Mouse (Mus musculus): ENCODE measurements around the gene Tcf7l1. TPM values are rescaled to one million over a fixed set of nuclear protein-coding genes. Genes with fewer than 3 reads are reported as not detected.

Gene Tcf7l1
- total and polyA plus RNA-seq, 3 experiments: not detected

DNA sequence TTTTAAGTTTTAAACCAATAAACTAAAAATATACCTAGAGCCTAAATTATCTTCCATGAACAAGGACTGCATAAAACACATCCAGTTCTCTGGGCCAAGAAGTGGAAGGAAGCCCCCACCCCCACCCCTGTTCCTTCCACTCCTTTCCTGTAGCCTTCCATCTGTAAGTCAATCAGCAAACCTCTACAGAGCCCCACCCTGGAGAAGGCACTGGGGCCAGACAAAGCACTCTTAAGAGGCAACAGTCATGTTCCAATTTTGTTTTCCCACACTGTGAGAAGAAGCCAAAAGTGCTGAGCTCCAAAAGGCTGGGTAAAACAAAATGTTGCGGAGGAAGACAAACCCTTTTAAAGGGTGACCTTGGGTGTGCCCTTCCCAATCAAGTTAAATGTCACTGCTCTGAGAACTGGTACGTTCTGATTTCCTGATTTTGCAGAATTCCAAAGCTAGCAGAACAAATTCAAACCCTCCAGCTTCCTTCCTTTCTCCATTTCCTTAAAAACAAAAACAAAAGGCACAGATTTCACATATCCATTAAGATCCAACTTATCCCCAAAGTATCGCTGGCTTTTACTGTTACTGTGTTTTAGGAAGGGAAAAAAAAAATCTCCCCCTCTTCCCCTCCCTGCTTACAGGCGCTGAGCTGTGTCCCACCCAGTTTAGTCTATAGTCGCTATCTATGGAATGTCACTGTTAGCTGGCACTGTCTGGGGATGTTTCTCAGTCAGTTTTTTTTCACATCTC, 94.8 kb downstream of the Tcf7l1 start:
- TF ChIP-seq HCFC1 (IDR thresholded peaks at IDR 0.05; ENCODE audit: low read depth, low read length) (no peak), MAFK (IDR thresholded peaks at IDR 0.05; ENCODE audit: borderline replicate concordance, low read depth, low read length) (no peak), UBTF (IDR thresholded peaks at IDR 0.05; ENCODE audit: borderline replicate concordance, insufficient read depth, low read depth, low read length) (no peak), ZMIZ1 (IDR thresholded peaks at IDR 0.05; ENCODE audit: low read depth, low read length) (no peak), ETS1 (IDR thresholded peaks at IDR 0.05; ENCODE audit: low read depth, low read length) (no peak)
- DNase-seq (ENCODE audit: low read depth, low spot score): no peak
- H3K4me1 ChIP-seq (ENCODE audit: control insufficient read depth in 1 of 2, insufficient read depth in 2 of 2, low read length in 2 of 2): no peaks in the 10 kb centered on the region
- H3K9me3 ChIP-seq (replicated peaks; ENCODE audit: insufficient read depth, low read length): no peaks in the 10 kb centered on the region
- H3K4me3 ChIP-seq (ENCODE audit: control insufficient read depth in 1 of 2, insufficient read depth in 1 of 2, low read depth in 2 of 2, low read length in 2 of 2): no peak overlapping the region
- peaks cover 0 to 13% of the 10 kb centered on the region in 2 experiments for H3K27me3 ChIP-seq (ENCODE audit: control insufficient read depth in 1 of 2, insufficient read depth in 2 of 2, low read length in 2 of 2)
- H3K9ac ChIP-seq (ENCODE audit: control insufficient read depth, low read depth, low read length, poor library complexity, severe bottlenecking): no peak overlapping the region
- no peaks in the 10 kb centered on the region for H3K36me3 ChIP-seq (ENCODE audit: control insufficient read depth in 1 of 2, insufficient read depth in 2 of 2, low read length in 2 of 2)
- no peaks in the 10 kb centered on the region for H3K79me2 ChIP-seq (ENCODE audit: control insufficient read depth, insufficient read depth, low read length, poor library complexity)
- H3K27ac ChIP-seq (ENCODE audit: control insufficient read depth, low read depth, low read length): no peak overlapping the region

DNA sequence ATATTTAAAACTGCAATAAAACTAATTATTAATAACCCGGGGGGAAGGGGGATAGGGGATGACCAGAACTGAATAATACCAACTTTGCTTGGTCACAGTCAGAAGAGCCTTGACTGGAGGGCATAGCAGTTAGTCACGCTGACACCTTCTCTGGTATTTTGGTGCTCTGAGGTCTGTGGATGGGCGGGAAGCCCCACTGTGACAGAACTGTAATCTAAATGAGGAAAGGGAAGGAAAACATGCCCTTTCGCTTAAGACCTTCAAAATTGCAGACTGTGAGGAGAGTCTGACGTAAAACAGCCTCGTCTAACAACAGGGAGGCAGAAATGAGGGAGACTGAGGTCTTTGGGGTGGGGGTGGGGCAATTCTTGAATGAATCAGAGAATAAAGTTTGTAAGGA, 96.6 kb downstream of the Tcf7l1 start:
- H3K4me1 ChIP-seq (ENCODE audit: control insufficient read depth in 1 of 2, insufficient read depth in 2 of 2, low read length in 2 of 2): no peaks in the 10 kb centered on the region
- no peak overlapping the region for H3K27ac ChIP-seq (ENCODE audit: control insufficient read depth, low read depth, low read length)
- DNase-seq (ENCODE audit: low read depth, low spot score): no peak
- no peaks in the 10 kb centered on the region for H3K79me2 ChIP-seq (ENCODE audit: control insufficient read depth, insufficient read depth, low read length, poor library complexity)
- H3K4me3 ChIP-seq (ENCODE audit: control insufficient read depth in 1 of 2, insufficient read depth in 1 of 2, low read depth in 2 of 2, low read length in 2 of 2): no peak overlapping the region
- H3K9ac ChIP-seq (ENCODE audit: control insufficient read depth, low read depth, low read length, poor library complexity, severe bottlenecking): no peak overlapping the region
- no peak for TF ChIP-seq NRF1 (IDR thresholded peaks at IDR 0.05; ENCODE audit: insufficient read depth, low read depth, low read length, poor library complexity, severe bottlenecking)
- no peak for TF ChIP-seq UBTF (IDR thresholded peaks at IDR 0.05; ENCODE audit: borderline replicate concordance, insufficient read depth, low read depth, low read length)
- TF ChIP-seq MYC (IDR thresholded peaks at IDR 0.05; ENCODE audit: low read depth, low read length): no peak
- no peak for TF ChIP-seq E2F4 (IDR thresholded peaks at IDR 0.05; ENCODE audit: borderline replicate concordance, low read depth, low read length)
- no peak for TF ChIP-seq ZKSCAN1 (IDR thresholded peaks at IDR 0.05; ENCODE audit: low read depth, low read length)
- TF ChIP-seq MXI1 (IDR thresholded peaks at IDR 0.05; ENCODE audit: low read depth, low read length): no peak
- no peak for TF ChIP-seq MAX (IDR thresholded peaks at IDR 0.05; ENCODE audit: low read length)
- no peak for TF ChIP-seq ELF1 (IDR thresholded peaks at IDR 0.05; ENCODE audit: low read depth, low read length)
- no peak for TF ChIP-seq ZNF384 (IDR thresholded peaks at IDR 0.05; ENCODE audit: low read depth, low read length)
- no peak for TF ChIP-seq TBP (IDR thresholded peaks at IDR 0.05; ENCODE audit: low read depth, low read length)
- TF ChIP-seq POLR2AphosphoS5 (IDR thresholded peaks at IDR 0.05; ENCODE audit: borderline replicate concordance, low read depth, low read length): no peak
- no peak for TF ChIP-seq USF1 (IDR thresholded peaks at IDR 0.05; ENCODE audit: low read depth, low read length)
- TF ChIP-seq CHD2 (IDR thresholded peaks at IDR 0.05; ENCODE audit: low read length): no peak
- no peak for TF ChIP-seq HCFC1 (IDR thresholded peaks at IDR 0.05; ENCODE audit: low read depth, low read length)
- TF ChIP-seq MEF2A (IDR thresholded peaks at IDR 0.05; ENCODE audit: extremely low read depth, insufficient replicate concordance, low read depth, low read length, poor library complexity, severe bottlenecking): no peak
- TF ChIP-seq POLR2A (IDR thresholded peaks at IDR 0.05; ENCODE audit: control insufficient read depth in 1 of 2, insufficient read depth in 1 of 2, low read depth in 1 of 2, low read length in 2 of 2, poor library complexity in 1 of 2): no peak
- no peak for TF ChIP-seq NELFE (IDR thresholded peaks at IDR 0.05; ENCODE audit: low read depth, low read length)
- no peak for TF ChIP-seq TAL1 (IDR thresholded peaks at IDR 0.05; ENCODE audit: low read length)
- no peak for TF ChIP-seq RAD21 (IDR thresholded peaks at IDR 0.05; ENCODE audit: low read depth, low read length)
- TF ChIP-seq CHD1 (IDR thresholded peaks at IDR 0.05; ENCODE audit: low read depth, low read length): no peak
- H3K9me3 ChIP-seq (replicated peaks; ENCODE audit: insufficient read depth, low read length): no peaks in the 10 kb centered on the region
- H3K36me3 ChIP-seq (ENCODE audit: control insufficient read depth in 1 of 2, insufficient read depth in 2 of 2, low read length in 2 of 2): no peaks in the 10 kb centered on the region
- H3K27me3 ChIP-seq (ENCODE audit: control insufficient read depth in 1 of 2, insufficient read depth in 2 of 2, low read length in 2 of 2): peaks cover 0 to 6% of the 10 kb centered on the region in 2 experiments; a peak in 3 of 4 replicates
